Mouse (Mus musculus) left cerebral cortex, postnatal 10 days (tissue): ENCODE measurements around the gene Rapgef1. TPM values are rescaled to one million over a fixed set of nuclear protein-coding genes. Genes with fewer than 3 reads are reported as not detected.

Experiments used
- DNase-seq, 2 experiments: peaks; one replicate each; pipeline ENCODE4 v3.0.0; 2021 to 2022; ENCODE audit warnings: low spot score in 2 of 2, mixed read lengths in 1 of 2; ENCODE audit errors: extremely low spot score in 1 of 2
- intact Hi-C: fragments of 180-260 bp; cut with DNase I; formaldehyde crosslinking; loops from one replicate; pipeline ENCODE4 v1.15.1; 2025
- total RNA-seq, 2 experiments: library from RNA; stranded (reverse); gene quantifications; 2 replicates each; pipeline ENCODE4 v1.2.3; 2021

Gene Rapgef1
- total RNA-seq, 2 experiments from 2014 or later: 126 to 127 TPM

- DNase-seq: no peak
- intact Hi-C loops: no loop called here
Measured at GRCm38 (mm10) chr2:29635966-29636507, 16.5 kb downstream of the Rapgef1 start.

- intact Hi-C loops: no loop called here
- no peak for DNase-seq
Measured at GRCm38 (mm10) chr2:29637528-29637927, 18.0 kb downstream of the Rapgef1 start.

GRCm38 (mm10) chr2:29639377-29639776, 19.9 kb downstream of the Rapgef1 start:
- intact Hi-C loops: no loop called here
- DNase-seq: no peak

- no peak for DNase-seq
Measured at GRCm38 (mm10) chr2:29639953-29640743, 20.6 kb downstream of the Rapgef1 start.

GRCm38 (mm10) chr2:29641707-29642106, 22.2 kb downstream of the Rapgef1 start:
- DNase-seq: no peak
- intact Hi-C loops: no loop called here

More at GRCm38 (mm10) chr2:29639953-29640743, 20.6 kb downstream of the Rapgef1 start:
- intact Hi-C loops: no loop called here

GRCm38 (mm10) chr2:29643418-29643817, 23.9 kb downstream of the Rapgef1 start:
- DNase-seq: peak in 1 of 2 experiments; percentile 63
- intact Hi-C loops: no loop called here

- intact Hi-C loops: no loop called here
- DNase-seq: no peak
Measured at GRCm38 (mm10) chr2:29645071-29645628, 25.6 kb downstream of the Rapgef1 start.

- intact Hi-C loops: no loop called here
- DNase-seq: no peak
Measured at GRCm38 (mm10) chr2:29646613-29647012, 27.1 kb downstream of the Rapgef1 start.

GRCm38 (mm10) chr2:29647162-29647561, 27.6 kb downstream of the Rapgef1 start:
- intact Hi-C loops: no loop called here
- no peak for DNase-seq

- peak in 1 of 2 experiments; percentile 74 for DNase-seq
- intact Hi-C loops: no loop called here
Measured at GRCm38 (mm10) chr2:29647808-29648207, 28.3 kb downstream of the Rapgef1 start.

- no peak for DNase-seq
Measured at GRCm38 (mm10) chr2:29648956-29649794, 29.7 kb downstream of the Rapgef1 start.

GRCm38 (mm10) chr2:29649795-29650457, 30.4 kb downstream of the Rapgef1 start:
- DNase-seq: peak in 1 of 2 experiments; percentile 47
- intact Hi-C loops: loop anchor here (5.0 kb wide), 1 partner anchor 33 kb away; the partner anchor contains the start of gene Rapgef1

More at GRCm38 (mm10) chr2:29648956-29649794, 29.7 kb downstream of the Rapgef1 start:
- intact Hi-C loops: no loop called here

- intact Hi-C loops: loop anchor here (5.0 kb wide), 1 partner anchor 35 kb away; the partner anchor contains the start of gene Rapgef1
- no peak for DNase-seq
Measured at GRCm38 (mm10) chr2:29651876-29652275, 32.4 kb downstream of the Rapgef1 start.

GRCm38 (mm10) chr2:29655433-29655832, 35.9 kb downstream of the Rapgef1 start:
- intact Hi-C loops: no loop called here
- DNase-seq: no peak

GRCm38 (mm10) chr2:29656095-29656494, 36.6 kb downstream of the Rapgef1 start:
- DNase-seq: no peak
- intact Hi-C loops: no loop called here

- intact Hi-C loops: no loop called here
- DNase-seq: no peak
Measured at GRCm38 (mm10) chr2:29657089-29657488, 37.6 kb downstream of the Rapgef1 start.

- no peak for DNase-seq
- intact Hi-C loops: no loop called here
Measured at GRCm38 (mm10) chr2:29661751-29662191, 42.3 kb downstream of the Rapgef1 start.

GRCm38 (mm10) chr2:29663260-29663877, 43.8 kb downstream of the Rapgef1 start:
- intact Hi-C loops: no loop called here
- no peak for DNase-seq
